Mouse (Mus musculus): ENCODE measurements around the gene Tmem51. TPM values are rescaled to one million over a fixed set of nuclear protein-coding genes. Genes with fewer than 3 reads are reported as not detected.

Gene Tmem51
- total RNA-seq, 2 experiments from 2014 or later = 2.5 to 2.8 TPM

DNA sequence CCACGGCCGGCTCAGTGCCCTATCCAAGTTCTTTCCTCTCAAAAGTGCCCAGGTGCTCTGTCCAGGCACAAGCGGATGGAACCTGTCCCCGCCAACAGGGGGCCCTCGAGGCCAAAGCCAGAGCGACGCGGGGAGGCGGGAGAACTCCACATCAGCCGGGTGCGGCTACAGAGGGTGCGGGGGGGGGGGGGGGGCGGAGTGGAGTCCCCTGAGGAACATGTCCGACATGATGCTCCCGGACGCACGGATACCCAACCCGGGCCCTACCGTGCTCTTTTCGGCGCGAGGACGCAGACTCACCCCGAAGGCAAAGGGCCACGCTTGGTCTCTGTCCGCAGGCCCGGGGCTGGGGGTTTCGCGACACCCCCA lies 358 bp downstream of the Tmem51 start:
- DNase-seq = peak; percentile 77
- intact Hi-C loops (cut with DNase I; ENCODE audit: low total_unique reads) = no loop called here

DNA sequence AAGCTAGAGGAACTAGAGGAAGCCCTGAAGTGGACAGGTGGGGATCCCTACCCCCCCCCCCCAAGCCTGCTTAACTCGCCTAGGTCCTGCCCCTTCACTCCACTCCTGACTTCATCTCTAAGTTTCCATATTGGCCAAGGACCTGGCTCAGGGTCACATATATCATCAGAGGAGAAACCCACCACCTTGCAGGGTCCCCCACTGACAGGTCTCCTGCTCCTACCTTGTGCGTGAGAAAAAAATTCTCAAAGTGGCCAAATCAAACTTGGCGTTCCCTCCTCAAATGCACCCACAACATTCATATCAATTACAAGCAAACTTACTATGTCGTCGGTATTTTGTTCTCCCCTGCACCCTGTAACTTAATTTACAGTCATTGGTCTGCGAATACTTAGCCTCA lies 911 bp downstream of the Tmem51 start:
- intact Hi-C loops (cut with DNase I; ENCODE audit: low total_unique reads) = no loop called here
- no peak for DNase-seq

DNA sequence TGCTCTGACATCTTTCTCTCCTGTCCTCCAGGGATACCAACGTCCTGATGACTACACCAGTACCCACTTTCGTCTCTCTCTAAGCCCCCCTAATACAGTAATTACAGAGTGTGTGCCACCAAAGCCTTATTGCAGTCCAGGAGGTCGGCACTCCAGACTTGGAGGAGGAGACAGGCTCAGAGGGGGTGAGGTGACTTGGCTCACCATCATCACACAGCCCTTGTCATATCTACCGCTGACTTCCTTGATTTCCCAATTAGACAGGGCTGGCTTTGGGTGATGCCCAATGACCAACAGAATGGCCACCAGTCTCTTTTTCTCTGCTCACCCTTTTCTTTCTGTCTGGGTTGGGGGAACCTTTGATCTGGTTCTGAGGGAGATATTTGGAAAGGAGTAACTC lies 1.4 kb downstream of the Tmem51 start:
- intact Hi-C loops (cut with DNase I; ENCODE audit: low total_unique reads) = no loop called here

DNA sequence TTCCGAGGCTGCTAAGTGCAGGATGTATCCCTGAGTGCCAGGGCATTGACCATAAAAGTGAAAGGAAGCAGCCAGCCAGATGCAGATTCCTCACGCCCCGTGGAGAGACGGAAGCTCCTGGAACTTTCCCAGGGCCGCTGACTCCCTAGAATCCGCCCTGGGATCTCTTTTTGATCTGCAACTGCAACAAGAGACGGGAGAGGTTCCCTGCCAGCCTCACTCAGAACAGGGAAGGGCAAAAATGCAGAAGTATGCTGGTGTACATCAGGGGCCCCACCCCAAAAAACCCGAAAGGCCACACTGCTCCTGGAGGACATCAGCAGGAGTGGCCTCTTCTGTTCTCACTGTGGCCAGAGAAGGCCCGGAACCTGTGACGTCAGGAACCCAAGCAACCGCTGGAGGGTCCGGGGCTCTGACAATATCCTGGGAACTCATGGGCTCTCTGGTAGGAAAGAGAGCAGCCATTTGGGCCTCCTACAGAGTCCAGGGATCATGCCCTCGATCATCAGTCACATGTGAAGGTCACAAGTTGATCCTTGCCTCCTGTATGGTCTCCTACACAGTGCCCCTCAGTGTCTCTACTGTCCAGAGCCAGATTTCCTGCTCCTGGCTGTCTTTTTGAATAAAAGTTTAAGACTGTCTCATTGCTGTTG lies 2.3 kb downstream of the Tmem51 start:
- peak; percentile 62 for DNase-seq

More for the DNA sequence above, 1.4 kb downstream of the Tmem51 start:
- DNase-seq = no peak

DNA sequence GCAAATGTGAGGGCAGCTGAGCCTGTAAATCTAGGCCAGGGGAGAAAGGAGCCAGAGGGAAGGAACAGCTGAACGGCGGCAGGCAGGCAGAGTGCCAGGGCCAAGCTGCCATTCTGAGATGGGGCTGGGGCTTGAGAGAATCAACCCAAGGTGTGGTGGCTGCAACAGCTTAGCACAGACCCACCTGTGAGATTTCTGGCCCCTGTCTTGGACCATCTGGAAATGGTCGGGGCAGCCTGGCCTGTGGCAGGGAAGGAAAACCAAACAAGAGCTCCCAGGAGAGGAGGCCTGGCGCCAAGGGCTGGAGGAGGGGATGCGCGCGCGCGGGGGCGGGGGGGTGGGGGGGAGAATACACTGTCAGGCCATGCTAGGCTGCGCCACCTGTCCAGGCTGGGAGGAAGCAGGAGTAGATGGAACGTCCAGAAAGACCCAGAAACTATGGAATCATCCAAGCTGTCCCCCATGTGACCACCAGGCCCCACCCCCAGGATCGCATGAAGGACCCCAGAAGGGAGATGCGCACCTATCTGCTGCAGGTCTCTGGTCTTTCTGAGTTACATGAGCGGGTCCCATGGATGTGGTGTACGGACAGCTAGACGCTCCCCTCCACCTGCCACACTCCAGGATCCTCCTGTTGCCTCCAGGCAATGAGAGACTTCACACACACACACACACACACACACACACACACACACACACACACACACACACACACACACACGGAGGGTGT lies 3.0 kb downstream of the Tmem51 start:
- DNase-seq = peak; percentile 80
- intact Hi-C loops (cut with DNase I; ENCODE audit: low total_unique reads) = no loop called here

More for the DNA sequence above, 2.3 kb downstream of the Tmem51 start:
- intact Hi-C loops (cut with DNase I; ENCODE audit: low total_unique reads) = no loop called here

DNA sequence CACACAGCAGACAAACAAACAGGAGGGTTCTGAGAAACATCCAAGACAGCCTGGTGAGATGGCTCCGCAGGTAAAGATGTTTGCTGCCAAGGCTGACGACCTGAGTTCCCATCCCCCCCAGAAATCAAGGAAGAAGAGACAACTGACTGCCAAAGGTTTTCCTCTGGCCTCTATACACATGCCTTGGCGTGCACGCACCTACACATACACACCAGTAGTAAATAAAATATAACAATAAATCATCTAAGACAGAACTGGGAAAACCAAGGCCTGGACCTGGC lies 3.7 kb downstream of the Tmem51 start:
- DNase-seq = no peak
- intact Hi-C loops (cut with DNase I; ENCODE audit: low total_unique reads) = no loop called here

DNA sequence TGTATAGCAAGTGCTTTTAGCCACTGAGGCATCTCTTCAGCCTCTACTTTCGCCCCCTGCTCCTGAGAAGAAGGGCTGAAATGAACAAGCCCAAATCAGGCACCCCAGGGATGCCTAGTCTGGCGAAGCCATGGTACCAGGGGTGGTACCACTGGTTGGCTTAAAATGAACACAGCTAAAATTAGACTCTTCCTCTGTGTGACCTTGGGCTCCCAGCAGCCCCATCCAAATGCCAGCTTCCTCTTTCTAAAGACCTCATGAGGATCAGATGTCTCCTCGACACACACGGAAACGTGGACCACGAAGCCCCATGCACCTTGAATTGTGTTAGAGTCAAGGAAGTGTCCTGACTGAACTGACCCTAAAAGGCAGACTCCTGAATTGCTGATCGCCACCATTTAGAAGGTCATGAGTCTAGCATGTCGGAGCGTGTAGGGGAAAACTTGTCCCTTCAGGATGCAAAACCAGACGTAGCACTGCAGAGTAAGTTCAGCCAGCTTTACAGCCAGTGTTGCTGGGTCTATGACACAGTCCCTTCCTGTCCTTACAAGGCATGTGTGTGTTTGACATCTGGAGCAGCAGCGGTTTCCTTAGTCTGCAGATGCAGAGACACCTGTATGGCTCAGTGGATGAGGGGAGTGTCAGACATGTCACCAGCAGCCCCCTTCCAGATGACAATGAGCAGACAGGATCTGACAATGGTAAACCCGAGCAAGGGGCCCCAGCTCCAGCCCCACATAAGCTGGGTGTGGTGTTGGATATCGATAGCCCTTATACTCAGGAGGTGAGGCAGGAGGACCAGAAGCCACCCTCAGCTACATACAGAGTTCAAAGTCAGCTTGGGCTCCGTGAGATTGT lies 4.2 kb downstream of the Tmem51 start:
- DNase-seq = no peak
- intact Hi-C loops (cut with DNase I; ENCODE audit: low total_unique reads) = no loop called here

DNA sequence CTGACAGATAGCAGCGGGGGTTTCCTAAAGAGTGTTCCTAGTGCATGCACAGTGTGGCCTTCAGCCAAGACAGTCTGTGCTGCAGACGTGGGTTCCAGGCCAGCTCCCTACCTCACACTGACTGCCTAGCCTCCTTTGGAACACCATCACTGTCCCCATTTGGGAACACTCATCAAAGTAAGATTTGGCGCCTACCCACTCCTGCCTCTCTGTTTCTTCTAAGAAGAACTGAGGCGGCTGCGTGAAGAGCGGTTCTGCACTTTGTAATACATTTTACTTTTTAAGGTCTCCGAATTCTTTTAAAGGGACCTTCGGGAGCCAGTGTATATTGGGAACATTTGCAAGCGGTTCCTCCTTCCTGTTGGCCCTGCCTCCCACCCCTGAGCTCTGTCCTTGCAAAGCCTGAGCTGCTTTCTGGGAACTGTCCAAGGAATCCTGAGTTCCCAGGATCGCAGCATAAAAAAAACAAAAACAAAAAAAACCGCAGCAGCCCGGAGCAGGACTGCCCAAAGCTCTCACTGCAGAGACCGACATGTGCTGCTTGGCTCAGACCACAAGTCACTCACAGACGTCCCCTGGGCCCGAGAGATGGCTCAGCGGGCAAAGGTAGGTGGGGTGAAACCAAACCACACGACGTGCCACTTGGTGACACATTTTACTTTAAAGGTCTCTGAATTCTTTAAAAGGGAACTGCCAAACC lies 6.4 kb downstream of the Tmem51 start:
- intact Hi-C loops (cut with DNase I; ENCODE audit: low total_unique reads) = no loop called here
- DNase-seq = peak; percentile 43

DNA sequence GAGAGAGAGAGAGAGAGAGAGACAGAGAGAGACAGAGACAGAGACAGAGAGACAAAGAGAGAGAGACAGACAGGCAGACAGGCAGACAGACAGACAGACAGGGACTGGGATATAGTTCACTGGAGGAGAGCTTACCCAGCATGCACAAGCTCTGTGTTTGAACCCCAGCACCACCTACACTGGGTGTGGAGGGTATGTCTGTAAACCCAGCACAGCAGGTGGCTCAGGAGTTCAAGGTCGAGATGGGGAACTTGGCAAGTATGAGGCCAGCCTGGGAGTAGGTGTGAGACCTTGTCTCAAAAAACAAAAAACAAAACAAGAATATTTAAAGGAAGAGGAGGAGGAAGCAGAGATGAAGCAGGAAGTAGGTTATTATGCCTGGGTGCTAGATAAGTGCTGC lies 7.2 kb downstream of the Tmem51 start:
- DNase-seq = no peak
- intact Hi-C loops (cut with DNase I; ENCODE audit: low total_unique reads) = no loop called here

DNA sequence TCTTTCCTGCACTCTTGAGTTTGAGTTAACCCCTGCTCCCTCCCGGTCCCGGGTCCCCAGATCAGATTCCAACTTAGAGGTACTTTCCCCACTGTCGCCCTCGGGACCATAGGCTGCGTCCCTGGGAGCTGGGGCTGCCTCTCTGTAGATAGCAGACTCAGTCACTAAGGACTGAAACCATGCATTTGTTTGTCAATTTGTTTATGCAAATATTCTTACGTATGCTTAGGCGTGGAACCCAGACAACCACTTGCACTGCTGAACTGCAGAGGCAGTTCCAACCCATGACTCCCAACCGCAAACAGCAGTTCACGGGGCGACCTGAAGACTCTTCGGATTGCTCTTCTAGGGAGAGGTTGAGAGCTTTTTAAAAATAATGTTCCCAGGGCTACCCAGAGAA lies 8.2 kb downstream of the Tmem51 start:
- intact Hi-C loops (cut with DNase I; ENCODE audit: low total_unique reads) = no loop called here
- DNase-seq = no peak

DNA sequence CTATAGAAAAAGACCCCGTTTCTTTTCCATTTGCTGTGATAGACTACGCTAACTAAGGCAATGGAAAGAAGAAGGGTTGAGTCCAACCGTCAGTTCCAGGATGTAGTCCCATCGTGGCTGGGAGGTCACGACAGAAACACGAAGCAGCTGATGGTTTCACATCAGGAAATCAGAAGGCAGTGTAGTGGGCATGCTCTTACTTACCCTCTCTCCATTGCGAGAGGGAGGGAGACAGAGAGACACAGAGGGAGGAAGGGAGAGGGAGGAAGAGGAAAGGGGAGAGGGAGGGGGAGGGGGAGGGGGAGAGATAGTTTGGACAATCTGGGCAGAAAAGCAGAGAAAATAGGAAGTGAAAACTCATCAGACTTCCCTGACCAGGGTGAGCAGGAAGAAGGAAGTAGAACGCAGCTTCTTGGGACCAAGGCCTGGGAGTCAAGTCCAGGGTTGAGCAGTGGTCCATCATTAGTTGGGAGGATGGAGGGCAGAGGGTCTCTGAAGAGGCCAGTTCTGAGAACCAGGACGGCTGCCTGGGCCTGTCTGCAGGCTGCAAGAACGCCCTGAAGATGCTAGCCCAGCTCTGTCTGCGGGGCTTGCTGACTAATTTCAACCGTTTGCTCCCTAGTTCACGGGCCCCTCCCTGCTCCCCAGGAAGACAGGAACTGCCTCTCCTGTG lies 9.9 kb downstream of the Tmem51 start:
- DNase-seq = no peak
- intact Hi-C loops (cut with DNase I; ENCODE audit: low total_unique reads) = no loop called here

DNA sequence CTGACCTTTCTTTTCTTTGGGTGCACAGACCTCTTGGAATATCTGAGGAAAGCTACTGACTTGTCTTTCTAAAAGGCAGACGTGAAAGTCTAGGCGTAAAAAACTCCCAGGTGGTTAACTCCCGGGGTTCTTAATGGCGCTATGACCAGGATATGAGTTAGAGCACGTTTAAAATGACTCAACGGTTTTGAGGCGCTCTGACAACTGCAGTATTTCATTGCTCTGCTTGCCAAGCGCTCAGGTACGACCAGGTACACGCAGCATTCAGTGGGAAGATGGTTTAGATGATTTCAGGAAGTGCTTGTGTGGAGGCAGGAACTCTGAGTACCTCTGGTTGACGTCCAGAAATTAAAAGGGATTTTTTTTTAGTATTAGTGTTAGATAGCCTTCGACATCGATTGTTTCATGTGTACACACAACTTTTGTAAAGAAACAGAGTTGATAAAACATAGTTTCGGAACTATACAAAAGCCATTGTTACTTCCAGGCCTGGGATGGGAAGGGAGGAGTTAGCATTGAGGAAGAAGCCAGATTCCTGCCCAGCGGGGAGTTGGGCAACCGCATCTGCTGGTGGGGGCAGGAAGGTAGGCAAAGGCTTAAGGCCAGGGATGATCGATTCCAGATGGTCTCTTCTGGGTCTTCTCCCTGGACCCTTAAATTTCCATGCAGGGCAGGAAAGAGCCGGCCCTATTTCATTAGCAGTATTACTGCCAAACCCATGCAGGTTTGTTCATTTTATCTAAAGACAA lies 12.7 kb downstream of the Tmem51 start:
- DNase-seq = no peak
- intact Hi-C loops (cut with DNase I; ENCODE audit: low total_unique reads) = no loop called here

DNA sequence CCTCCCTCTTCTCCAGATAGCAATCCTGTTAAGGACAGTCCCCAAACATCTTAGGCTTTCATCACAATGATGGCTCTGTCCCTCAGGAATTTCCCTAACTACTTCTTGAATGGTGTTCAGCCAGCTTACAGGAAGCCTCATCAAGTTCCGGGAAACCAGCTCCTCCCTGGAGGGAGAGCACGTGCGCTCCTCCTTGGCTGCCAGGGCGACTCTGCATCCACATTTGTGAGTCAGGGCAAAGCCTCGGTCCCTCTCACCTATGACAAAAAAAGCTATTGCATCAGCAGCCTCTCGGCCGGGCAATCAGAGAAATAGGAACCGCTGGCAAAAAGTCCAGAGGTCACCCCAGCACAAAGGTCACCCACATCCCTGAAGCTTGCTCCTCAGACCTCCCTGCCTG lies 13.3 kb downstream of the Tmem51 start:
- no peak for DNase-seq
- intact Hi-C loops (cut with DNase I; ENCODE audit: low total_unique reads) = no loop called here

DNA sequence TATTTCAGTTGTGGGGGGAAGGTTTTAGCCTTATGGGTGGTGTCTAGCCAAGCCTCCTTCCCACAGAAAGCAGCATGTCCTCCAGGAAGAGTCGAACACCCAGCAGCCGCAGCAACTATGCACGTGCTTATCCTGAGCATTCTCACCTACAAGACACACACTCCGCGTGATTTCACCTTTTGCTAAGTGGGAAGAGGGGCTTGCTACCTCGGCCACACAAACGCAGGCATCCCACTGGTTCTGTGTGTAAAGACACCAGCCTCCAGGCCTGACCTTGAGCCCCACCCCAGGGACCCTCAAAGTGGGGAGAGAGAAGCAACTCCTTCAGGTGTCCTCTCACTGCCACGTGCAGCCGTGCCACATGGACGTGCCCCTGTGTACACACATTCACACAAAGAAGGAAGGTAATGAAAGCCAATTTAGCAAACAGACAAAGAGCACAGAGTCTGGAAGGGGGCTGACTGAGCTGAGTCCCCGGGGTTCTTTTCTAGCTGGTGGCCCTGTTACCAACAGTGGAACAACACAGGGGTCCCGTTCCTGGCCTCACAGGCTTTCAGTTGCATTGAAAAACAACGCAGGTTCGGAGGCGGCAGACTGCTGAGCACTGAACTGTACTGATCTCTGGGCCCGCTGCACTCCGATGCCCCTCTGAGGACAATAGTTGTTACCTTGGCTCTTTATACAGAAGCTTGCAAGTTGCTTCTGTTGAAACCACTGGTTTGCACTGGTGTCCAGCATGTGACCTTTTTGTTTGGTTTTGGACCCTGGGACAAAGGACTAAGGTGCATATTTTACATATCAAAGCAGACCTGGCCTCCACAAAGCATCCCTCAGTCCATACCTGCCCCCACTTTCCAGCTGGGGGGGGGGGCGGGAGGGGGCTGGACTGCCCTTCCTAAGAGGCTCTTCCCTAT lies 14.9 kb downstream of the Tmem51 start:
- intact Hi-C loops (cut with DNase I; ENCODE audit: low total_unique reads) = no loop called here
- no peak for DNase-seq

DNA sequence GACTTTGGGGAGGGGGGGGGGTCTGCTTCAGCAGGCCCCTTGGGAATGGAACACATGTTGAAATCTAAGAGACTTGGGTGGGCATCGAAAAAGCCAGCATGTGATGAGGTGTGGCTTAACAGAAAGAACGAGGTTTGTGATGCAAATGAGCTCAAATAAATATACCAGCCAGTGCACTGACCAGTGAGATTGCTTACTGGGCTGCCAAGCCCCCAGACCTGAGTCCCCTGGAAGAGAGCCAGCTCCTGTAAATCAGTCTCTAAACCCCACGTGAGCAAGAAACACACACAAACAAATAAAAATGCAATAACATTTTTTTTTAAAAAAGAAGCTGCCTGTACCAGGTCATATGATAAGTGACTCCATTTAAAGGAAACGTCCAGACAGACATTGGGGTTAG lies 17.5 kb downstream of the Tmem51 start:
- DNase-seq = no peak
- intact Hi-C loops (cut with DNase I; ENCODE audit: low total_unique reads) = no loop called here

DNA sequence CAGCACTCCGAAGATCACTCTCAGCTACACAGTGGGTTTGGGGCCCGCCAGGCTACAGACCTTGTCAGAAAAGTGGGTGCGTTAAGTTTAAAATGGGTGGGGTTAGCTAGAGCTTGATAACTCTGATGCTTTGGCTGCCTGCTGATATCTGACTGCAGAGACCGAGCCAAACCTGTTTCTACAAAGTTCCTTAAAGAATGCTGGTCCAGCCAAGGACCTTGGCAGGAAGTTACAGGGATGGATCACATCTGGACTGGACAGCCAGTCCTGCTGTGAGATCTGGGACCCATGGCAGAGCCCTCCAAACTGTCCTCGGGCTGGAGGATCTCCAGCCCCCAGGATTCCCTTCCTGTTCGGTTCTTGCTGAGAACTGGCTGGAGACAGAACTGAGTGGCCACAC lies 18.3 kb downstream of the Tmem51 start:
- intact Hi-C loops (cut with DNase I; ENCODE audit: low total_unique reads) = no loop called here
- DNase-seq = no peak

DNA sequence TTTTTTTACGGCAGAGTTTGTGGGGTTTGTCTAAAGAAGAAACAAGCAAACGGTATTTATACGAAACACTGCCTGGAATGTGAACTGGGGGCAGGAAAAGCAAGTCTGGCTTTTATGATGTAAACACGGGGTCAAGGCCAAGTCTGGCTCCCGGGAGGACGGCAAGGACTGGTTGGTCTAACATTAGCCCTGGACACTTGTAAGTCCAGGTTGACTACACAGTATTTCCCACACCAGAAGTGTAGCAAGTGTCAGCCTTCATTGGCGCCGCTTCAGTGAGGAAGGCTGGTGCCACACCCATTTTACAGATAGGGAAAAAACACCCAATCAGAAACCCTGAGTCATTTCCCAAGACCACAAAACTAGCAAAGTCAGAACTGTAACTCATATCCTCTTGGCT lies 18.8 kb downstream of the Tmem51 start:
- DNase-seq = peak; percentile 32
- intact Hi-C loops (cut with DNase I; ENCODE audit: low total_unique reads) = no loop called here

DNA sequence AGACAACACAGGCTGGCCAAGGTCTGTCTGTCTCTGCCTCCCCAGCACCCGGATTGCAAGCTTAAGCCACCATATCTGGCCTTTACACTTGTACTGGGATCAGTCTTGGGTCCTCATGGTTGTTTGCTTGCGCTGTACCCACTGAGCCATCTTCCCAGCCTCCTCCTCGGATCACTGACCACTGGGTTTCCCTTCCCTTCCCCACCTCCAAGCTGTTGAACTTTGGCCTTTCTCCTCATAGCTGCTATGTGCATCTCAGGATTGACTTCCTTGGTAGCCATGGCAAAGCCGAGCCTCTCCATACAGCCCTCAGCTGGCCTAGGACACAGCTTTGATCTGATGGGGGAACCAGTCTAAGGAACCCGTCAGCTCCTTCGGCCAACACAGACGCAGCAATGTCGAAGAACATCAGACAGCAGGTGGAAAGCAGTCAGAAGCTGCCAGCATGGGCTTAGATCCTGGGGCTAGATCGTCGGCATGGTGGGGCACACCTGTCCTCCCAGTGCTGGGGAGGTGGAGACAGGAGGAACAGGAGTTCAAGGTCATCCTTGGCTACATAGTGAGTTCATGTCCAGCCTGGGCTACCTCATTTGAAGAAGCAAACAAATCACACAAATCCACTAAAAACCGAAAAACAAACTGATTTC lies 19.4 kb downstream of the Tmem51 start:
- intact Hi-C loops (cut with DNase I; ENCODE audit: low total_unique reads) = no loop called here
- no peak for DNase-seq
